Mouse (Mus musculus) liver, postnatal 0 days (tissue): Measurements from ENCODE around the gene Gpalpp1.

Experiments used
- CTCF ChIP-seq: sonication (generic); IDR thresholded peaks from 2 replicates; pipeline ENCODE4 v1.5.1; 2016; ENCODE audit warnings: antibody characterized with exemption, low read depth
- EP300 ChIP-seq: IDR thresholded peaks from 2 replicates; pipeline ENCODE4 v1.6.1; 2016; ENCODE audit warnings: antibody characterized with exemption, low read depth, mild to moderate bottlenecking

DNA sequence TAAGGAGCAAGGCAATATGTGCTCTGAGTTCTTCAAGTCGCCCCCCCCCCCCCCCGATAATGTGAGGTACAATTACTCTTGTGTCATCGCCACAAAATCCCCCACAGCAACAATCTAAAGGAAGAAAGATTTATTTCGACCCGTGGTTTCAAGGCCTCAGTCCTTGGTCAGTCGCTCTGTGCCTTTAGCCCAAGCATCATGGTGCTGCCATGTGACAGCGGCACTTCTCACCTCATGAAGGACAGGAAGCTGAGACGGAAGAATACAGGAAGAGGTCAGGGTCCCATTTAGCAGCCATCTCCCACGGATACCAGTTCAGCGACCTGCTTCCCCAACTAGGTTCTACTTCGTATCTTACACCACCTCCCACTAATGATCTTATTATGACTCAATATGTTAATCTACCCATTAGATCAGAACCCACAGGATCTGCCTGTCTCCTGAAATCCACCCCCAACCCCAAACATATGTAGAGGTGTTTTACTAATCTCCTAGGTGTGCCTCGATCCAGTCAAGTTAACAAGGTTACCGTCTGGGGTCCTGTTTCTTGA is 28.4 kb downstream of the Gpalpp1 start:
- TF ChIP-seq CTCF (no peak), EP300 (no peak)
